Mouse (Mus musculus): ENCODE measurements around the gene Usp38. TPM values are rescaled to one million over a fixed set of nuclear protein-coding genes. Genes with fewer than 3 reads are reported as not detected.

Gene Usp38
- polyA plus RNA-seq, 1 experiment from 2014 or later, result 29.8 TPM

Other genes with a start within 250 kb of the Usp38 start
- 24.5 and 24.8 TPM in 2 replicates for gene Gab1, start 134.4 kb downstream of the Usp38 start, polyA plus RNA-seq (2014; fragmentation: Nextera tagmentation; extraction: Ambion mirVana)